Mouse (Mus musculus): ENCODE results near the gene Cdk10.

Cdk10 gene

DNA sequence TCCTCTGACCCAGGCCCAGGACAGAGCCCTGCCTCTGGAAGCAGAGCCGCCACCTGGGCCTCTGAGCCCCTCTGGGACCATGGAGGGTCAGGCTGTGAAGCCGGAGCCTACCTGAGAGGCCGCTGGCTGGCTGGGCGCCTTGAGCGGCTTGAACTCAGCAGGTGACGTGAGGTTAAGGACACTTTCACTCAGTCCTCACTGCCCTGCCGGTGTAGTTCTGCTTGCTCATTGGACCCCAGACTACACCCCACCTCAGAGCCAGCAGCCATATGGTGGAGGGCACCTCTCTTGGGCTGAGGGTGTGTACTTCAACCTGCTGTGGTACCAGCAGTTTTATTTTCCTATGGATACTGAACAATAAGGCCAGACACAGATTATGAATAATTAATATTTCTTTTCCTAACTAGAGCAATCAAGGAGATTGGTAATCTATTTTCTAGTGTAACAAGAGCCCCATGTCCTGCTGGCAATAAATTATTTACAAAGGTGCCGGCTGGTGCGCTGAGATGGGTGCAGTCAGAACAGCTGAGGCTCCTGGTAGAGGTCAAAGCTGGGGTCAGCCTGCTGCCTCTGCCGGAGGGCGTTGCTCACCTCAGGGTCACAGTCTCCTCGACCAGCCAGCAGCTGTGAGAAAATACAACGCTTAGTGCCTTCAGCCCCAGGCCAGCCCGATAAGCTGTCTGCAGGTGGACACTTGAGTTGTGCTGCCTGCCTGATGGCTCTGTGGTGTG lies 43.4 kb downstream of the Cdk10 start:
- DNase-seq (ENCODE audit: extremely low read depth, low read depth, low spot score) = no peak

DNA sequence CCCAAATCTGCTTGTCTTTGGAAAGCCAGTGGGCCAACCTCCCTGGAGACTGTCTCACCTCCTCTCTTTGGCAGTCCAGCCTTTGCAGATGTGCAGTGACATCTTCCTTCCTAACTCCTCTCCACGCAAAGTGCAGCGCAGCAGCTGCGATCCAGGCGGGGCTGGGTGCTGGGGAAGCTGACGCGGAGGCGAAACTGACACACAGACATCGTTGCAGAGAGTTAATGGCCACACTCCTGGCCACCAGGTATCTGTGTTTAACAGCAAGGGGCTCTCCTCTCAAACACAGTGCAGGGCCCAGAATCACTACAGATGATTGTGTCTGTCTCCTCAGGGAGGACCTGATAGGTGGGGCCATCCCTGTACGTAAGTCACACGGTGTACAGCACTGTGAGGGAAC lies 46.5 kb downstream of the Cdk10 start:
- DNase-seq (ENCODE audit: extremely low read depth, low read depth, low spot score) = no peak

- no peak for DNase-seq (ENCODE audit: extremely low read depth, low read depth, low spot score)
These were observed 47.3 kb downstream of the Cdk10 start for GRCm38 (mm10) chr8:123271901-123272300.

DNA sequence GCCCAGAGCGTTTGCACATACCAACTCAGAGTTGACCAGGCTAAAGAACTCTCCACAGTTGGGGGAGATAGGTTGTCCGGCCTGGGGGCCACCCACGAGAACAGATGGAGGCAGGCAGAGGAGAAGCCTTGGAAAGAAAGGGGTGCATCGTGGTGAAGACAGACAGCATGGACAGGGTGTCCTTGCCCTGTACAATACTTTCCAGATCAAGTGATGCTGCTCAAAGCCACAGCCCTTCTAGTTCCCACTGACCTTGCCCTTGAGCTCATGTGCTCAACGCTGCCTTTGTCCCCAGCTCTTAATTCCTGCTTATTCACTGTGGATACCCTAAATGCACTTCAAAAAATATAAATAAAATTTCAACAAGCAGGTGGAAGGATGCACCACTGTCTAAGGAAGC lies 49.8 kb downstream of the Cdk10 start:
- DNase-seq (ENCODE audit: extremely low read depth, low read depth, low spot score) = no peak

- no peak for DNase-seq (ENCODE audit: extremely low read depth, low read depth, low spot score)
These were observed 50.5 kb downstream of the Cdk10 start for GRCm38 (mm10) chr8:123275096-123275495.

GRCm38 (mm10) chr8:123278445-123278844 lies 53.8 kb downstream of the Cdk10 start:
- DNase-seq (ENCODE audit: extremely low read depth, low read depth, low spot score) = no peak

DNA sequence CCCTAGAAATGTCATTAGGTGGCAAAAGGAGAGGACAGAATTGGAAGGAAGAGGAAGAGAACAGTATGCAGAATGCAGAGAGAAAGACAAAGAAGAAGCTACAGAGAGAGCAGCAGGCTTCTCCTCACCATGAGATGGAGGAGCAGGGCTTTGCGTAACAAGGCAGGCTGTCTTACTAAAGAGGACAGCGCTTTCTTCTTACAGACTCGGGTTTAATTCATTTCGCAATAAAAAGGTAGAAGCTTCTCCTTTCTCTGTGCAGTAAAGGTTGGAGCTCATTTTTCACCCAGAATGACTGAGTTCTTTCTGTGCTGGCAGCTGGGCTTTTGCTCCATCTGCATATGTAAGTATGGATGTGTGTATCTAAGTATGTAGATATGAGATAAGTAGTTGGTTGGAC lies 55.2 kb downstream of the Cdk10 start:
- DNase-seq (ENCODE audit: extremely low read depth, low read depth, low spot score) = peak; percentile 19

DNA sequence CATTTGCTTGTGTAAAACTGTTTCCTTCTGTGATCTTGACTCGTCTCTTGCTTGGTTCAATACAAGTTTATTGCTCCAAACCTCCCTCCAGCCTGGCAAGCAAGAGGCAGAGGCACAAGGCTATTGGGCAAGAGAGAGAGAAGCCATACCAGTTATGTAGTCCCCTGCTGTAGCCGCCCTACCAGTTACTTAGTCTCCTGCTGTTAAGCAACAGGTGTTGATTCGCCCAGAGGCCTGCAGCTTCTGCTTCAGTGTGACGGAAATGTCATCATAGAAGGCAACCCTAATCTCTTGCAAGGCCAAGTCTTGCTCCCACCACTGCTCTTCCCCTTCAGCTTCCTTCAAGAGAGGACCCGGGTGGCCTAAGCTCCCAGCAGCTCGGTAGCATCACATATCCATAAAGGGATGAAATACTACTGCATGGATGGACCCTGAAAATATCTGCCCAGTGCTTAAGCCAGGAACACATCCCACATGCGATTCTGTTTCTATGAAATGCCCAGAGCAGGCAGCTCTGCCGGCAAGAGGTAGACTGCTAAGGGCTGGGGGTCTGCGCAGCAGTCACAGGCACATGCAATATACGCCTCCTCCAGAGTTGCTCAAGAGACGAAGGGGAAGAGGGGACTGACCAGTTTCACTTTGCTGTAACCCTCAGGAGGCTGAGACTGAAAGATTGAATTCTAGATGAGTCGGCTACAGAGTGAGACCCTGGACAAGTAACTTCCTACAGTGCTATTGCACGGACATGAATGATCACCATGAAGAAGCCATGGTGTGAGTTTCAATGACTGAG lies 55.9 kb downstream of the Cdk10 start:
- DNase-seq (ENCODE audit: extremely low read depth, low read depth, low spot score) = peak; percentile 83
